Mouse (Mus musculus) brown adipose tissue, adult 24 weeks (tissue): ENCODE results near the gene Csf2. TPM values are rescaled to one million over a fixed set of nuclear protein-coding genes. Genes with fewer than 3 reads are reported as not detected.

Experiments used
- H3K27ac ChIP-seq: fragments of 200-500 bp; replicated peaks from 2 replicates; pipeline ENCODE4 v1.5.1; 2012; ENCODE audit warnings: low read depth, mild to moderate bottlenecking, low read length
- H3K4me1 ChIP-seq: fragments of 200-500 bp; 2 replicates; pipeline ENCODE4 v1.6.1; 2012; ENCODE audit warnings: low read length, mixed read lengths; ENCODE audit not compliant: control insufficient read depth, insufficient read depth, insufficient read length
- H3K4me3 ChIP-seq: fragments of 200-500 bp; 2 replicates; pipeline ENCODE4 v1.5.1; 2012; ENCODE audit warnings: low read depth, mild to moderate bottlenecking, low read length, moderate library complexity; ENCODE audit not compliant: insufficient read depth
- polyA plus RNA-seq: library from polyadenylated mRNA; stranded (reverse); fragments of >200 nt; gene quantifications from 2 replicates; pipeline ENCODE4 v1.2.4, GENCODE M21; 2012; ENCODE audit not compliant: missing spikeins, insufficient read depth, insufficient read length

The Csf2 gene
- polyA plus RNA-seq, 1 experiment: not detected

GRCm38 (mm10) chr11:54254114-54254513 is 4.6 kb upstream of the Csf2 start:
- no peak overlapping the region for H3K4me3 ChIP-seq
- H3K4me1 ChIP-seq: no peaks in the 10 kb centered on the region
- no peak overlapping the region for H3K27ac ChIP-seq

- H3K4me1 ChIP-seq: no peaks in the 10 kb centered on the region
- H3K27ac ChIP-seq: no peak overlapping the region
- no peak overlapping the region for H3K4me3 ChIP-seq
These were observed 1.1 kb upstream of the Csf2 start for GRCm38 (mm10) chr11:54250575-54250974.

GRCm38 (mm10) chr11:54249748-54250147 is 281 bp upstream of the Csf2 start:
- no peak overlapping the region for H3K4me3 ChIP-seq
- no peaks in the 10 kb centered on the region for H3K4me1 ChIP-seq
- H3K27ac ChIP-seq: no peak overlapping the region

DNA sequence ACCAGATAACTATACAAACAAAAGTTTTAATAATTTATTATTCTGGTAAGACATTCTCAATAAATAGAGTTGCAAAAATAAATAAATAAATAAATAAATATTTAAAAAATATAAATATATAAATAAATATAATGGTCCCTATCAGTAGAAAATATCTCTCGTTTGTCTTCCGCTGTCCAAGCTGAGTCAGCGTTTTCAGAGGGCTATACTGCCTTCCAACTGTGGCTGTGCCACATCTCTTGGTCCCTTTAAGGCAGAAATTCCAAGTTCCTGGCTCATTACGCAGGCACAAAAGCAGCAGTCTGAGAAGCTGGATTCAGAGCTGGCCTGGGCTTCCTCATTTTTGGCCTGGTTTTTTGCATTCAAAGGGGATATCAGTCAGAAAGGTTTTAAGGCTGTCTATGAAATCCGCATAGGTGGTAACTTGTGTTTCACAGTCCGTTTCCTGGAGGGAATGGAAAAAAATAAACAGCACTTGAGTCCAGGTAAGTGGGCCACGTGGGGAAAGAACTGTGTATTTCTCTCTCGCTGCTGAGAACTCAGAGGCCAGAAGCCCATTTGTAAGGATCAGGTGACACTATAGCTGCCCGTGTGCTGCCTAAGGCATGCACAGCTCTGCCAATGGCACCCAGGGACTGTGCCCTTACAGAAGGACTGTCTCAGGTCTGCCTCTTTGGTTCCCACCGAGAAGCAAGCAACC is 2.1 kb downstream of the Csf2 start:
- Histone ChIP-seq H3K27ac (no peak overlapping the region), H3K4me3 (no peak overlapping the region), H3K4me1 (no peaks in the 10 kb centered on the region)

DNA sequence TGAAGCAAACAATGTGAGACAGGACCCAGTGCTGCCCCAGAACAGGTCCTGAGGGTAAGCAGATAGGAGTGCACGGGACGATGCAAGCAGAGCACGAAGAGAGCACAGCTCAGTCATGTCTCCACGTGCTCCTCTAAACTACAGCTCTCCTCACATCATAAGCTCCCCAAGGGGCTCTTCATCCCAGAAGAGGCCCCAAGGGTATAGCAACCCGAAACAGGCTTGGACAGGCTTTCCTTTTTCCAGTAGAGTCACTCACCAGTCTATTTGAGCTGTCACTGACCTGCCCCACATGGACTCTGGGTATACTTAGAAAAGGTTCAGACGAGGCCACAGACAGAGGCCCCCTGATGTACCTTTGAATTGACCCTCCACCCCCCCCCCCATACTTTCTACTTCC is 5.0 kb downstream of the Csf2 start:
- no peak overlapping the region for H3K27ac ChIP-seq
- H3K4me3 ChIP-seq: no peak overlapping the region
- H3K4me1 ChIP-seq: no peaks in the 10 kb centered on the region

DNA sequence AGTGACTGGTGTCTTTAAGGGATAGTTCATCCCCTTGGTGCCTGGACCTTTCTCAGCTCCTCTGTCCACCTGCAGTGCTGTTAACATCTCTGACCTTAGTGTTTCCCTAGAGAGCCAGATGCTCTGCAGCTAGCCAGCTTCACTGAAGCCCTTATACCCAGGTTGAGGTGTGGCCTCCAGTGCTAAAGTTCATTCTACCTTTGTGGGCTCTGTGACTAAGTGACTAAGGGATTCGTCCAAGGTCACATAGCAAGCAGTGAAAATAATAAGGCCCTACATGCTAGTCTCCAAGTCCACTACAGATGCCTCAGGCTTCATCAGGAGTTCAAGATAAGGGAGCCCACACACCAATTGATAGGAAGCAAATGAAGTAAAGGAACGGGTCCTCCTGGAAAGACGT is 7.0 kb downstream of the Csf2 start:
- Histone ChIP-seq H3K4me1 (no peaks in the 10 kb centered on the region), H3K27ac (no peak overlapping the region)

DNA sequence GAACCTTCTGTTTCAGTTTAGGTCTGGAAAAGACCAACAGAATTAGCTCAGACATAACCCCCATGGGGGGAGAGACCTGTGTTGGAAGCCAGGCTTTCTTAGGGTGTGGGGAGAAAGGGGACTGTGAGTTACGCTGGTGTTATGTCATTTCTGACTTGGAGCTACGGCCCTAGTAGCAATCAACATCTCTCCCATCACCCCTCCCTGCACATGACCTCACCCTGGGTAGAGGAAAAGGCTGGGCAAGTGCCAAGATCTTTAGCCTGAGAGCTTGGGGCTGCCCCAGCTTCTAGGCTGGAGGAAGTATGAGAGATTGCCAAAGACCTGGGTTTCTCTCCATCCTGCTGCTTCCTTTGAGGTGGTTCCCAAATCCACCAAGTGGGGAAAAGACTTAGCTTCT is 12.5 kb downstream of the Csf2 start:
- H3K27ac ChIP-seq: no peak overlapping the region
- H3K4me1 ChIP-seq: no peaks in the 10 kb centered on the region
- no peak overlapping the region for H3K4me3 ChIP-seq

More for the DNA sequence above, 7.0 kb downstream of the Csf2 start:
- H3K4me3 ChIP-seq: no peak overlapping the region

DNA sequence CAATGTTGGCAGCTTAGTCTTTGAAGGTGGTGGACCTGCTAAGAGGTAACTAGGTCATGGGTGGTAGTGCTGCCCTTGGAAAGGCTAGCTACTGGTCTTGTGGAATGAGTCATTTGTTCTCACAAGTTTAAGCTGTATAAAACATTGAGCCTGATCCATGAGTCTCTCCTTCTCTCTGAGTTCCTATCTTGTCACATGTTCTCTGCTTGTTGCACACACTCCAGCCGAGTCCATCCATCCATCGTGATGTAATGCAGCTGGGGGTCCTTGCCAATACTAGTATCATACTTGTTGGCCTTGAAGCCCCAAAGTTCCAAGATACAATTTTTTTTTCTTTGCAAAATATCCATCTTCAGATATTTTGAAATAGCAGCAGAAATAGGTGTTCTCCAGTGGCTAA is 22.0 kb downstream of the Csf2 start:
- Histone ChIP-seq H3K4me1 (no peaks in the 10 kb centered on the region), H3K4me3 (no peak overlapping the region), H3K27ac (no peak overlapping the region)

DNA sequence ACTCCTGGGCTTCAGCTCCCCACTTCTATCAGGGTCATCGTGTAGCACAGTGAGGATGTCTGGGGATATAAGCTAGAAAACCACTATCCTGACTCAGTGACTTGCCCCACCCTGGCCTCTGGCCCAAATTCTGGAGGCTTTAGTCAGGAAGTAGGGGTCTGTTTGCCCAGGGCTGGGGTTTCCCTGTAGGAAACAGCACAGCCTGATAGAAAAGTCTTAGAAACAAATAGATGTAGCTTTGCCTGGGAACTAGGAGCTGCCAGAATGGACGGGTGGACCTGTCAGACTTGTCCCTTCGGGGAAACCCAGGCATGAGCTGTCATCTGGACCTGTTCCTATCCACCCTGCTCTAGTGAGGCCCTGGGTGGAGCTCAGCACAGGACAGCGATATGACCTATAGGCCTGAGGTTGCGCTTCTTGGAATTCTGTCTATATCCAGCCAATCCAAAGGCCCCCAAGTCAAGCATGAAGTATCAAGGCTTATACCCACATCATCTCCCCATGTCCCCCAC is 24.9 kb downstream of the Csf2 start:
- Histone ChIP-seq H3K27ac (no peak overlapping the region), H3K4me3 (no peak overlapping the region), H3K4me1 (no peaks in the 10 kb centered on the region)

DNA sequence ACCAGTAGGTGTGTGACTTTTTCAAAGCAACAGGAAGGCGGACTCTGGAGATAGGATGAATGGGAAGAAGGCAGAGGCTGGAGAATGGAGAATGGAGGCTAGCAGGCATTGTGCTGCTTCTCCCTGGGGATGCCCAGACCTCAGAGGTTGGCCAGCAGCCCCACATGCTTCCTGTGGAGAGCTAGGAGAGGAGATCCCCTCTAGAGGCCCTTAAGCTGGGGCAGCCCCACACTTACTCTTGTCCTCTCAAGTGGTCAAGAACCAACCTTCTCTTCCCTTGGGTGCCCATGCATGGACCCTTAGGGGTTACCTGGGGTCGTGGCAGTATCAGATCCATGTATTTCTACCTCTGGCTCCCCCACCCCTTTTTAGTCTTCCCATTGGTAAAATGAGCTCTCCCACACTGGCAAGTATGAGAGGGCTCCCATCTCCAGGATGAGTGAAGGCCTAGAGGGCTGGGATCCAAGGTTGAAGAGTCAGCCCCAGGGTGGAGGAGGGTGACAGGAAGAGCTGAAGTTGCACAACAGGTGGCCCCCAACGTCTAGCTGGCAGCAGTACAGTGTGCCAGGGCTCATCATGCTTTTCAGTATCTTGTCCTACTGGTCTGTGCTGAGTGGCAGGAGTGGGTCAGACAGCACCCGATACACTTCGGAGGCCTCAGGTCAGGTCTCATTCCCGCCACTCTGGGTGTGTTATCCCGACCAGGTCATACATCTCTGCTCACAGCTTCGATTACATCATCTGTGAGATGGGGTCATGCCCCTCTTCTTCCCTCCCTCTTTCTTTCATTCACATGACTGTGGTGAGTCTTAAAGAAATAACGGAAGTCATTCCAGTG is 25.6 kb downstream of the Csf2 start:
- Histone ChIP-seq H3K27ac (no peak overlapping the region), H3K4me1 (no peaks in the 10 kb centered on the region), H3K4me3 (no peak overlapping the region)

GRCm38 (mm10) chr11:54219903-54220740 is 29.3 kb downstream of the Csf2 start:
- Histone ChIP-seq H3K4me1 (no peaks in the 10 kb centered on the region), H3K4me3 (no peak overlapping the region)

GRCm38 (mm10) chr11:54219191-54219590 is 30.3 kb downstream of the Csf2 start:
- H3K4me1 ChIP-seq: no peaks in the 10 kb centered on the region
- no peak overlapping the region for H3K27ac ChIP-seq
- no peak overlapping the region for H3K4me3 ChIP-seq

More at GRCm38 (mm10) chr11:54219903-54220740, 29.3 kb downstream of the Csf2 start:
- H3K27ac ChIP-seq: no peak overlapping the region

GRCm38 (mm10) chr11:54217384-54217783 is 32.1 kb downstream of the Csf2 start:
- Histone ChIP-seq H3K4me3 (no peak overlapping the region), H3K4me1 (no peaks in the 10 kb centered on the region), H3K27ac (no peak overlapping the region)

DNA sequence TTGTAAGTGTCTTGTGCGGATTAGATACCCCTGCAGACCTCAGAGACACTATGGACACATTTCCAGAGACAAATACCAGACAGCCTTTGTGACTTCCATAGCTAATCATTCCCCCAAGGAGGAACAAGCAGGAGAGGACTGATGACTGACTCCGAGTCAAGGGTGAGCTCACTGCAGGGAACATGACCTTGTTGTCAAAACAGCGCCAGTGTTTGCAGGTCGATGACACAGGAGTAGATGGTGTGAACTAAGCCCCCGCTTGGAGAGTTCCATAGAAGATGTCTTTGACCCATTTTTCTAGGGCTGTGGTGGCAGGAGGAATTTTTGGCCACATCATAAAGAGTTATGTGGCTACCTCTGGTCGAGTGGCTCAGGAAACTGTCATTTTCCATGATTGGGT is 33.4 kb downstream of the Csf2 start:
- Histone ChIP-seq H3K4me1 (no peaks in the 10 kb centered on the region), H3K4me3 (no peak overlapping the region), H3K27ac (no peak overlapping the region)
